Mouse (Mus musculus): ENCODE results near the gene Tmem163.
A peak's percentile ranks its signal among the peaks of the same experiment; 100 is the strongest.

Gene Tmem163

DNA sequence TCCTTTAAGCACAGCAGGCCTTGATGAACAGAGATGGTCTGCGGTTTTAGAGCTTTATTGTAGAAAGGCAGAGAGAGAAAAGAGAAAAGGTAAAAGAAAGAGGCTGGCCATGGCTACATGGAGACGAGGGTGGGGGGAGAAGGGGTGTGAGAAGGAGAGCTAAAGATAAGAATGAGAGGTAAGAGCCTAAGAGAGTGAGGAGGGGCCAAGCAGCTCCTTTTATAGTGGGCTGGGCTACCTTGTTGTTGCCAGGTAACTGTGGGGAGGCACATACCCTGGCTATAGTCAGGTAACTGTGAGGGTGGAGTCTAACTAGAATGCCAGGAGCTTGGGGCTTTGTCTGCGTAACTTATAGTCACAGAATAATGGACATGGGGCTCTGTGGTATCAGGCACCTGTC, 110.7 kb downstream of the Tmem163 start:
- ATAC-seq (ENCODE audit: low TSS enrichment) = no peak

DNA sequence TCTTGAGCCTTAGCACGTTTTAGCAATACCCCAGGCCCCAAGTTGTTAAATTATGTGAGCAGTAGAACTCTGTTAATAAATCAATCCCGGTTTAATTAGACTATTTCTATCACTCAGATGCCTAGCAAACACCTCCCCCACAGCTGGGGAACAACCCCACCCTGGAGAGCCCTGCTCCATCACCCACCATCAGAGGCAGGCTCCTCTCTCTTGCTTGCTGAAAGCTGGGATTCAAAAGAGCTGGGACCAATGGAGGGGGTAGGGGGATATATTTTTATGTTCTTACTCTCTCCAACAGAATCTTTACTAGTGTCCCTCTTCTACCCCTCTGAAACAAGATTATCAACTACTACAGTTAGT, 122.9 kb downstream of the Tmem163 start:
- ATAC-seq (ENCODE audit: low TSS enrichment) = no peak

DNA sequence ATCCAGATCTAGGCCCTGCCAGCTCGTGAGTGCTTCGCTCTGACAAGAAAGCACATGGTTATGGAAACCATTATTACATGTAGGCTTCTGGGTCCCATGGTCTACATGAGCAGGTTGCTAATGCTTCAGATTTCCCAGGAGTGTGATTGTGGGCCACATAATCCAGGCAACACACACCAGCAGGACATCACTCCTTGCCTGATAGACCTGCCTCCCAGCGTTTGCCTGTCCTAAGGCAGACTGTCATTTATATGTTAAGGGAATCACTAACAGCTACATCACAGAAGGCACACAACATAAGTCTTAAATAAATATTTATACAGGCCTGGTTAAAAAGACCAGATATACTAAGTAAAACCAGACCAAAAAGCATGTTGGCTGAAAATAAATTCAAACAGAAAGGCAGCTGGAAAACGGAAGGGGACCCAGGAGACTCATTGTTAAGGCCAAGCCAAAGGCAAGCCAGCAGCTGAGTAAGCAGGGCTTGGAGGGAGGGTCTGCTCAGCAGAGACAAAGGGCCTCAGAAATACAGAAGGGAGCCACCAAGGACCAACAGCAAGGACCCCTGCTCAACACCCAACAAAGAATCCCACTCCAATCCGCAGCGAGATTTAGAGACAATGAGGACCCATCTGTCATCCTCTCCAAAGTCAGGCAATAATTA, 123.4 kb downstream of the Tmem163 start:
- ATAC-seq (ENCODE audit: low TSS enrichment) = no peak

- no peak for ATAC-seq (ENCODE audit: low TSS enrichment)
Measured at GRCm38 (mm10) chr1:127548078-127548477, 131.3 kb downstream of the Tmem163 start.

GRCm38 (mm10) chr1:127542756-127543155, 136.6 kb downstream of the Tmem163 start:
- ATAC-seq (ENCODE audit: low TSS enrichment) = no peak

GRCm38 (mm10) chr1:127541931-127542330, 137.4 kb downstream of the Tmem163 start:
- ATAC-seq (ENCODE audit: low TSS enrichment) = peak; percentile 25; the same call in 1 of the 2 replicates

DNA sequence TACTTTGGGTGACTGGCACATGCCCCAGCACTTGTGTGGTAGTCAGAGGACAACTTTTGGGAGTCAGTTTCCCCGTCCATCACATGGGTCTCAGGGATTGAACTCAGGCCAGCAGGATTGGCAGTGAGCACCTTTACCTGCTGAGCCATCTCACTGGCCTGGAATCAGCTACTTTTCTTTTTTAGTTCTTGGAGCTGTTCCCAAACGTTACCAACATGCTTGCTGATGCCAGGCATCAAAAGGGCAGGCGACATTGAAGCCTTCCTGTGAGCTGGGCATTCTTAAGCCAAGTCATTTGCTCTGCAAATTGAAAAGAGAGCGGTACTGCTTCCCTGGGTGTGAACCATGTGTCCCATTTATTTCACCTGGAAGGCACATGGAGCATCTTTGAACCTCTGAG, 137.8 kb downstream of the Tmem163 start:
- no peak for ATAC-seq (ENCODE audit: low TSS enrichment)

- peak; percentile 82 for ATAC-seq (ENCODE audit: low TSS enrichment)
Measured at GRCm38 (mm10) chr1:127537204-127538038, 141.9 kb downstream of the Tmem163 start.

- ATAC-seq (ENCODE audit: low TSS enrichment) = no peak
Measured at GRCm38 (mm10) chr1:127536448-127536847, 142.9 kb downstream of the Tmem163 start.

- no peak for ATAC-seq (ENCODE audit: low TSS enrichment)
Measured at GRCm38 (mm10) chr1:127531723-127532122, 147.6 kb downstream of the Tmem163 start.

- ATAC-seq (ENCODE audit: low TSS enrichment) = no peak
Measured at GRCm38 (mm10) chr1:127530849-127531580, 148.3 kb downstream of the Tmem163 start.

GRCm38 (mm10) chr1:127523364-127523763, 156.0 kb downstream of the Tmem163 start:
- no peak for ATAC-seq (ENCODE audit: low TSS enrichment)

DNA sequence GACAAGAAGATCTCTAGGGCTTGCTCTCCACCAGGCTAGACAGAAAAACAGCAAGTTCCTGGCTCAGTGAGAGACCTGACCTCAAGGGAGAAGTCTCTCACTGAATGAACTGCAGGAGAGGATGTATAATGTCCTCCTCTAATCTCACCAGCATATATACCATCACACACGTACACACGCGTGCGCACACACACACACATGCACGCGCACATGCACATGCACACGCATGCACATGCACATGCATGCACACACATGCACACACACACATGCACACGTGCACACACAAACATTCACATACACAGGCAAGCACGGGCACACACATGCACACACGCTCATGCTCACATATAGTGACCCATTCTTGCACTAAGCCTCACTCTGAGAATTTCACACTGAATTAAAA, 164.5 kb downstream of the Tmem163 start:
- no peak for ATAC-seq (ENCODE audit: low TSS enrichment)

DNA sequence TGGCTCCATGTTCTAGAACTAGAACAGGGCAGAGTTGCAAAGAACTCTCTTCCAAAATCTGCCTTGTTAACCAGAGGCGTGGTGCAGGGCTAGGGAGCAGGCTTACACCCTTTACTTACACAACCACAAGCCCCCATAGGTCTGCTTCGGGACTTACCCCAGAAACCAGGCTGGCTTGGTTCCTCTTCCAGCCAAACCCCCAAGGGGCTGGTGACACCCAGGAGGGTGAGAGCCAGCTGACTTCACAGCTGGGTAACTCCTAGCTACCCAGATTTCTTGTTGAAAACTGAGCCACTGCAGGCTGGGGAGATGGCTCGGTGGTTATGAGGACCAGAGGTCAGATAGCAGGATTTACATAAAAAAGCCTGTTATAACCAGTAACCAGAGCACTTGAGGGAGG, 164.9 kb downstream of the Tmem163 start:
- ATAC-seq (ENCODE audit: low TSS enrichment) = no peak

- ATAC-seq (ENCODE audit: low TSS enrichment) = no peak
Measured at GRCm38 (mm10) chr1:127513664-127514063, 165.7 kb downstream of the Tmem163 start.

DNA sequence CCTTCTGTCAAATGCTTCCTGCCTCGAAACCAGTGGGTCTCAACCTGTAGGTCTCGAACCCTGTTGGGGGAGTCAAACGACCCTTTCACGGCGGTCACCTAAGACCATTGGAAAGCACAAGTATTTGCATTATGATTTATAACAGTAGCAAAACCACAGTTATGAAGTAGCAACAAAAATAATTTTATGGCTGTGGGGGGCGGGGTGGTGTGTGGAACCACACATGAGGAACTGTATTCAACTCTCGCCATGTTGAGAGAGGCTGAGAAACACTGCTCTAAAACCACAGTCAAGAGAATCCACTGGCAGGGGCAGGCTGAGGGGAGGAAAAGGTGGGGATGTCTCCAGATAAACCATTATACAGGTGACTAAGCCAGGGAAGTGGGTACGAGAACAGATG, 166.2 kb downstream of the Tmem163 start:
- ATAC-seq (ENCODE audit: low TSS enrichment) = no peak

GRCm38 (mm10) chr1:127512709-127513108, 166.6 kb downstream of the Tmem163 start:
- ATAC-seq (ENCODE audit: low TSS enrichment) = no peak

DNA sequence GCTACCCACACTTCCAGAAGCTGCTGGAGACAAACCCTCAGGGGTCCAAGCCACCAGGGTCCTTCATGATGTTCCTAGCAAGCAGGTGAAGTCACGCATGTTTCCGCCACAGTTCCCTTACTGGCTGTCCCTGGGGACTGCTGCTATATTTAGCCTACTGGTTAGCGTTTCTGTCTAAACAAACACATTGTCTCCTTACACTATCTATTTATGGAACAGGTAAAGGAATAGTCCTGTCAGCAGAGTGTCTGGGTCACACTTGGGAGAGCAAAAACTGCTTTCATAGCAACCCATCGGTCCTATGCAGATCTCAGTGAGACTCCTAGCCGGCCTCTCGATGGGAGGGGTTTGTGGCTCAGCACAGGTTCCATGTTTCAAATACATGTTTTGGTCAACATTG, 168.0 kb downstream of the Tmem163 start:
- no peak for ATAC-seq (ENCODE audit: low TSS enrichment)

GRCm38 (mm10) chr1:127508921-127509320, 170.4 kb downstream of the Tmem163 start:
- no peak for ATAC-seq (ENCODE audit: low TSS enrichment)

DNA sequence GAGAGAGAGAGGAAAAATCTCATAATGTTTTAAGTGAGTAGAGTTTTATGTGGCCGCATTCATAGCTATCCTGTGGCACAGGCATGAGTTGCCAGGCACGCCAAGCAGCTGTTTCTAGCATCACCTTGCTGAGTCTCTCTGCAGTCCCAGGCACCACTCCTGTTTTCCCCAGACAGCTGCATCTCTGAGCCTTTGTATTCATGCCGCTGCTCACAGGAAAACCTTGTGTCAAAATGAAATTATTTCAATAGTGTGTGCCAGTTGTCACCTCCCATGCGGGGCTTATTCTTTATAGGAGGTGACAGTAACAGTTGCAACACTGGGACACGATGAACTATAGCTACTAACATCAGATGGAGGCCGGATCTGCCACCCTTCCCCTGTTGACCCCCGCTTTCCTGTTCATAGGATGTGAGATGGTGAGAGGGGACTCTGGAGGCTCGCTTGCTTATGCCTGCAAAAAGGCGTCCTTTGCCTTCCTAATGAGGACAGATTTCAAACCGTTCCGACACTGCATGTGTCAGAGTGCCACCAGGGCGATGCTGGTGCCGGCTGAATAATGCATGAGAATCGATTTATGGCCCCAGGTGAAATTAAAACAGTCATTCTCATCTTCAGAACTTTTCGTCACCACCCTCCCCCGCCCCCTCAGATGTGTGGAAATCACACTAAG, 171.1 kb downstream of the Tmem163 start:
- no peak for ATAC-seq (ENCODE audit: low TSS enrichment)

DNA sequence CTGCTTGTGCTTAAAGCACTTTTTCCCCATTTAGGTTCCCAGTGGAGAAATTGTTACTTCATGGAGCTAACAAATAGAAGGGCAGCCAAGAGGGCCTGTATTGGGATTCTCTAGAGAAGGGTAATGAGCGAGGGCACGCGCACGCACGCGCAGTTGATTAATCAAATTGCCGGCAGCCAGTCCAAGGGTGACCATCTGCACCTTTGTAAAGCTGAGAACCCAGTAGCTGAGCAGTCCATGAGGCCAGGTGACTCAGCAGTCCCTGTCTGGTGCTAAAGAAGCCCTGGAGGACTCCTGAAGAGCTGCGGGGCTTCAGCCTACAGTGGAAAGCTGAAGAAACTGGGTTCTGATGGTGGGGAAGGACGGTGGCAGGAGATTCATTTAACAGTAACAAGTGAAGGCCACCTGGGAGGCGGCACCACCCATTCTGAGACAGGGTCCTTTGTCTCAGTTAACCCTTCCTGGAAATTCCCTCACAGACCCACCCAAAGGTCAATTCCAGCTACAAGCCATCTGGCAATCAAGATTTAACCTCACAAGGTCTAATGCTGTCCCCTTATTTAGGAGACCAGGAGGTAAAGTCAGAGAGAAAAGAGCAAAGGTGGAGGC, 172.2 kb downstream of the Tmem163 start:
- no peak for ATAC-seq (ENCODE audit: low TSS enrichment)

DNA sequence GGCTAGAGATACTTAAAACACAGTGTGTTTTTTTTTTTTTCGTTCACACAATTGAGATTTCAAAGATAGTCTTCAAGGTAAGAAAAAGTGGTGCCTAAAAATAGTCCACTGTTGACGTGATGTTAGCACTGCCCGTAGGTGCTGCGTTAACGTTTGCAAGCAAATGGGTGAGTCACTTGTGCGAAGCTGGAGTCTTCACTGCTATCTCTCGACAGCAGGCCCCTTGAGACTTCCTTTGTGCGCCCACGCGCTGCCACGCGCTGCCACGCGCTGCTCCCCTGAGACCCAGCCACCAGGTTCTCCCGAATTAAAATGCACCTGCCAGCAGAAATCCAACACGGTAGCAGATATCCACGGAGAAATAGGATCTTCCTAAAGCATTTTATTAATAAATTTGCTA, 178.6 kb downstream of the Tmem163 start:
- ATAC-seq (ENCODE audit: low TSS enrichment) = peak; percentile 68; the same call in 1 of the 2 replicates

Data from frontal cortex, adult (tissue).